Mouse (Mus musculus): ENCODE measurements around the gene Ccdc3. TPM values are rescaled to one million over a fixed set of nuclear protein-coding genes. Genes with fewer than 3 reads are reported as not detected.
A peak's percentile ranks its signal among the peaks of the same experiment; 100 is the strongest.

The Ccdc3 gene
- polyA plus RNA-seq, 1 experiment from 2014 or later = 7.9 TPM

- no peak overlapping the region for H3K4me3 ChIP-seq (ENCODE audit: low read length)
- H3K4me1 ChIP-seq (ENCODE audit: control insufficient read depth, insufficient read depth, low read depth, low read length) = no peaks in the 10 kb centered on the region
- ATAC-seq = no peak
- H3K9ac ChIP-seq (ENCODE audit: low read depth, low read length) = no peak overlapping the region
- WGBS = 91% methylated on average over 3 of the region's 3 CpGs
- no peaks in the 10 kb centered on the region for H3K27me3 ChIP-seq (replicated peaks; ENCODE audit: control insufficient read depth, insufficient read depth, low read length)
- H3K36me3 ChIP-seq (ENCODE audit: control insufficient read depth, insufficient read depth, low read length) = no peaks in the 10 kb centered on the region
- peaks cover 3% of the 10 kb centered on the region; the same call in 1 of the 2 replicates for H3K9me3 ChIP-seq (ENCODE audit: control insufficient read depth, low read length)
- no peak overlapping the region for H3K27ac ChIP-seq (ENCODE audit: low read depth, low read length)
- H3K4me2 ChIP-seq (ENCODE audit: low read length) = no peak overlapping the region
These were observed 120.7 kb downstream of the Ccdc3 start for GRCm38 (mm10) chr2:5258250-5258649.

DNA sequence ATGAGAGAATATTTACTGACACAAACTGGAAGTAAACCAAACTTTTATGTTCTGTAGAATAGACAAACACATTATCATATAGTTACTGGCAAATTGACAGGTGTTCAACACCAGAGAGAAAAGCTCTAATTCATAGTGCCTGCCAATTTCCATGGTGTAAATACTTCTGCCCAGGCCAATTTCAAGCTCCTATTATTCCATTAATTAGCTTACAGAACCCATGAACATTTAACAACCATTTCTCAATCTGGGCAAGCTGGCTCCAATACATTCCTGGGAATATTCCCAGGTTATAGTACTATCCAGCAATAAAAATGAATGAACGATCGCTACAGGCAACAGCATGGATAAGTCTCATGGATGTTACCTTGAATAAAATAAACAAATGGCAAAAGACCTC lies 124.7 kb downstream of the Ccdc3 start:
- H3K36me3 ChIP-seq (ENCODE audit: control insufficient read depth, insufficient read depth, low read length) = no peaks in the 10 kb centered on the region
- no peak overlapping the region for H3K4me3 ChIP-seq (ENCODE audit: low read length)
- H3K27me3 ChIP-seq (replicated peaks; ENCODE audit: control insufficient read depth, insufficient read depth, low read length) = no peaks in the 10 kb centered on the region
- 63% methylated on average over 2 of the region's 2 CpGs for WGBS
- H3K4me1 ChIP-seq (ENCODE audit: control insufficient read depth, insufficient read depth, low read depth, low read length) = no peaks in the 10 kb centered on the region
- peaks cover 1% of the 10 kb centered on the region; the same call in 1 of the 2 replicates for H3K9me3 ChIP-seq (ENCODE audit: control insufficient read depth, low read length)
- peak; percentile 40; the same call in 1 of the 2 replicates for ATAC-seq
- no peak overlapping the region for H3K4me2 ChIP-seq (ENCODE audit: low read length)
- H3K27ac ChIP-seq (ENCODE audit: low read depth, low read length) = no peak overlapping the region
- no peak overlapping the region for H3K9ac ChIP-seq (ENCODE audit: low read depth, low read length)

- H3K36me3 ChIP-seq (ENCODE audit: control insufficient read depth, insufficient read depth, low read length) = no peaks in the 10 kb centered on the region
- 85% methylated on average over 2 of the region's 2 CpGs for WGBS
- no peaks in the 10 kb centered on the region for H3K27me3 ChIP-seq (replicated peaks; ENCODE audit: control insufficient read depth, insufficient read depth, low read length)
- no peaks in the 10 kb centered on the region for H3K4me1 ChIP-seq (ENCODE audit: control insufficient read depth, insufficient read depth, low read depth, low read length)
- H3K9me3 ChIP-seq (ENCODE audit: control insufficient read depth, low read length) = peaks cover 7% of the 10 kb centered on the region; the same call in 1 of the 2 replicates
- H3K4me2 ChIP-seq (ENCODE audit: low read length) = no peak overlapping the region
- H3K27ac ChIP-seq (ENCODE audit: low read depth, low read length) = no peak overlapping the region
- no peak overlapping the region for H3K4me3 ChIP-seq (ENCODE audit: low read length)
- ATAC-seq = no peak
- no peak overlapping the region for H3K9ac ChIP-seq (ENCODE audit: low read depth, low read length)
These were observed 130.4 kb downstream of the Ccdc3 start for GRCm38 (mm10) chr2:5267980-5268379.

Other genes with a start within 250 kb of the Ccdc3 start
- gene Phyh, start 218.8 kb upstream of the Ccdc3 start, polyA plus RNA-seq (2015; fragmentation: Nextera tagmentation; extraction: Ambion mirVana) = 95.9 and 120 TPM in 2 replicates
- gene Ucma, start 161.7 kb upstream of the Ccdc3 start, polyA plus RNA-seq (2015; fragmentation: Nextera tagmentation; extraction: Ambion mirVana) = 2.3 TPM in 2 replicates
- gene Mcm10, start 125.0 kb upstream of the Ccdc3 start, polyA plus RNA-seq (2015; fragmentation: Nextera tagmentation; extraction: Ambion mirVana) = 4.9 and 6.6 TPM in 2 replicates
- gene Optn, start 73.7 kb upstream of the Ccdc3 start, polyA plus RNA-seq (2015; fragmentation: Nextera tagmentation; extraction: Ambion mirVana) = 27.3 and 33.1 TPM in 2 replicates

Data from hindbrain, embryonic 16.5 days (tissue).